Mouse (Mus musculus): ENCODE data around the gene Olfr350. TPM values are rescaled to one million over a fixed set of nuclear protein-coding genes. Genes with fewer than 3 reads are reported as not detected.

Olfr350 gene
- not detected for polyA plus RNA-seq (2017; shearing (Covaris generic))

DNA sequence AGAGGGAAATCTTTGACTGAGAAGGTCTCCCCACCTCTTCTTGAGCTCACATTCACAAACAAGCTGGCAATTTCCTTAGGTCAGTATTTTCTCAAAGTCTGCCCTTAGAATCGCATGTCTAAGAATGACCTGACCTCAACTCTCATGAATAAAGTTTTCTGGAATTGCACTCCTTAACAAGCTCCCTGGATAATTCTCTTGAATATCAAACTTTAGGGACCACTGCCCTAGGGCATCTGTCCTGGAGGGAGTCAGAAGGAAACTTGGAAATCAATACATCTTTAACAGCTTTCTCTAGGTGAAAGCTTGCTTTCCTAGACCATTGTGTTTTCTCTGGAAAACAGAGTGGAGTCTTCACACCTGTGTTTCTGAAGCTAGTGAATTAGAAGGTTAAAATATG lies at the start of gene Olfr350:
TSS of gene Olfr350 (plus strand) at position 301 of the 400 bp plus-strand sequence.

GRCm38 (mm10) chr2:36816932-36817331 lies 29.2 kb upstream of the Olfr350 start, which contains the start of gene Olfr3:
TSS of gene Olfr3 (minus strand) at chr2:36817032.

GRCm38 (mm10) chr2:36862560-36862959 lies 16.4 kb downstream of the Olfr350 start, which contains the start of gene Olfr351:
TSS of gene Olfr351 (minus strand) at chr2:36862660.

DNA sequence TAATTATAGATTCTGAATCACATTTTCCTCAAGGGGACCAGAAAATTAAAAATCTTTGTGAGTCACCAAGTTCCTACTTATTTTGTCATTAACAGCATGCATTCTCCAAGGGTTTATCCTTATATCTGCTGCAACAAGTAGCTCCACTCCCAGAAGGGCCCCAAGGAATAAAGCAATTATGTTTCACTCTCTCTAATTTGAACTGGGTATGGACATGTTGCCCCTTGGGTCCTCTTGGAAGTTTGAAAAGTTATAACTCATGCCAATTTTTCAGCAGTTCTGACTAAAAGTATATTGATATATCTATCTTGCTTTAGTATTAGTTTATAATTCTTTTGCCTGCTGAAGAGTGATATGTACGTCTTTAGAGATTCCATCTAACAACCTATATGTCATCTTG lies 22.1 kb downstream of the Olfr350 start, which contains the start of gene Olfr352:
TSS of gene Olfr352 (plus strand) at position 301 of the 400 bp plus-strand sequence.

GRCm38 (mm10) chr2:36892836-36893235 lies 46.7 kb downstream of the Olfr350 start, which contains the start of gene Olfr353:
TSS of gene Olfr353 (minus strand) at chr2:36892936.

Other genes with a start within 250 kb of the Olfr350 start
- not detected for gene Olfr345, start 206.3 kb upstream of the Olfr350 start, polyA plus RNA-seq (2017; shearing (Covaris generic))
- gene Olfr346, start 160.5 kb upstream of the Olfr350 start, polyA plus RNA-seq (2017; shearing (Covaris generic)), result not detected
- not detected for gene Olfr347, start 114.4 kb upstream of the Olfr350 start, polyA plus RNA-seq (2017; shearing (Covaris generic))
- not detected for gene Olfr348, start 62.0 kb upstream of the Olfr350 start, polyA plus RNA-seq (2017; shearing (Covaris generic))
- not detected for gene Olfr50, start 55.8 kb upstream of the Olfr350 start, polyA plus RNA-seq (2017; shearing (Covaris generic))
- not detected for gene Olfr3, start 29.3 kb upstream of the Olfr350 start, polyA plus RNA-seq (2017; shearing (Covaris generic))
- gene Olfr351, start 16.4 kb downstream of the Olfr350 start, polyA plus RNA-seq (2017; shearing (Covaris generic)), result not detected
- gene Olfr352, start 22.1 kb downstream of the Olfr350 start, polyA plus RNA-seq (2017; shearing (Covaris generic)), result 0.18 TPM
- gene Olfr353, start 46.6 kb downstream of the Olfr350 start, polyA plus RNA-seq (2017; shearing (Covaris generic)), result not detected
- 0.16 TPM for gene Olfr354, start 59.4 kb downstream of the Olfr350 start, polyA plus RNA-seq (2017; shearing (Covaris generic))
- gene Olfr355, start 82.6 kb downstream of the Olfr350 start, polyA plus RNA-seq (2017; shearing (Covaris generic)), result 0.62 TPM
- gene Olfr356, start 90.8 kb downstream of the Olfr350 start, polyA plus RNA-seq (2017; shearing (Covaris generic)), result not detected
- not detected for gene Olfr357, start 147.5 kb downstream of the Olfr350 start, polyA plus RNA-seq (2017; shearing (Covaris generic))
- gene Olfr358, start 163.0 kb downstream of the Olfr350 start, polyA plus RNA-seq (2017; shearing (Covaris generic)), result not detected
- gene Olfr360, start 219.4 kb downstream of the Olfr350 start, polyA plus RNA-seq (2017; shearing (Covaris generic)), result not detected
- 0.27 TPM for gene Olfr361, start 243.0 kb downstream of the Olfr350 start, polyA plus RNA-seq (2017; shearing (Covaris generic))

Data from effector memory CD4-positive, alpha-beta T cell, adult 7 months (primary cell).